Mouse (Mus musculus): ENCODE measurements at regions not wholly inside any gene's neighbourhood (a gene's known extent, or its start where the extent isn't known, plus 50 kb on each side); places are given as distances from the start of the nearest gene placed in this dataset.

- TF ChIP-seq POLR2A (IDR thresholded peaks at IDR 0.05; ENCODE audit: borderline replicate concordance, insufficient read depth, low read length) (no peak), CTCF (IDR thresholded peaks at IDR 0.05; ENCODE audit: borderline replicate concordance, insufficient read depth, low read depth, low read length) (no peak)
Observed at GRCm38 (mm10) chr2:48027559-48027958, 786.4 kb upstream of the Acvr2a start.

All from cerebellum, adult 2 months (tissue).